Mouse (Mus musculus): ENCODE measurements around the gene Slc16a2.

- no peak for TF ChIP-seq CTCF (IDR thresholded peaks at IDR 0.05; ENCODE audit: low read depth)
- no peak for TF ChIP-seq EP300 (IDR thresholded peaks at IDR 0.05; ENCODE audit: low read depth)
These were observed 127.4 kb downstream of the Slc16a2 start for GRCm38 (mm10) chrX:103694381-103694780.

Measured in liver, embryonic 14.5 days (tissue).